Mouse (Mus musculus): ENCODE data around the gene Kars. TPM values are rescaled to one million over a fixed set of nuclear protein-coding genes. Genes with fewer than 3 reads are reported as not detected.
A peak's percentile ranks its signal among the peaks of the same experiment; 100 is the strongest.

The Kars gene
- polyA plus RNA-seq, 1 experiment from 2014 or later = 186 TPM

- Histone ChIP-seq H3K27me3 (ENCODE audit: control insufficient read depth, insufficient read depth, low read length) (no peaks in the 10 kb centered on the region), H3K4me2 (ENCODE audit: low read depth, low read length) (no peak overlapping the region), H3K36me3 (ENCODE audit: control insufficient read depth, insufficient read depth, low read length) (no peaks in the 10 kb centered on the region), H3K27ac (ENCODE audit: low read depth, low read length) (no peak overlapping the region), H3K4me1 (ENCODE audit: control insufficient read depth, insufficient read depth, low read length) (no peaks in the 10 kb centered on the region), H3K9me3 (ENCODE audit: control insufficient read depth, low read length) (no peaks in the 10 kb centered on the region), H3K9ac (replicated peaks; ENCODE audit: low read depth, low read length) (no peak overlapping the region), H3K4me3 (ENCODE audit: low read depth, low read length) (no peak overlapping the region)
- ATAC-seq (ENCODE audit: low read depth) = no peak
- 52% methylated on average over 7 of the region's 7 CpGs for WGBS
These were observed 21.9 kb upstream of the Kars start for GRCm38 (mm10) chr8:112033071-112033470.

- Histone ChIP-seq H3K4me3 (ENCODE audit: low read depth, low read length) (no peak overlapping the region), H3K27me3 (ENCODE audit: control insufficient read depth, insufficient read depth, low read length) (no peaks in the 10 kb centered on the region), H3K4me2 (ENCODE audit: low read depth, low read length) (no peak overlapping the region), H3K9ac (replicated peaks; ENCODE audit: low read depth, low read length) (no peak overlapping the region), H3K36me3 (ENCODE audit: control insufficient read depth, insufficient read depth, low read length) (no peaks in the 10 kb centered on the region), H3K27ac (ENCODE audit: low read depth, low read length) (no peak overlapping the region), H3K9me3 (ENCODE audit: control insufficient read depth, low read length) (no peaks in the 10 kb centered on the region), H3K4me1 (ENCODE audit: control insufficient read depth, insufficient read depth, low read length) (no peaks in the 10 kb centered on the region)
- WGBS = 73% methylated on average over 6 of the region's 6 CpGs
- no peak for ATAC-seq (ENCODE audit: low read depth)
These were observed 19.5 kb upstream of the Kars start for GRCm38 (mm10) chr8:112030663-112031062.

- H3K9ac ChIP-seq (replicated peaks; ENCODE audit: low read depth, low read length) = no peak overlapping the region
These were observed 18.3 kb upstream of the Kars start for GRCm38 (mm10) chr8:112029455-112029854.

GRCm38 (mm10) chr8:112014936-112015335 is 3.8 kb upstream of the Kars start, which contains the start of gene Gm6793:
Gene Gm6793 (minus strand): TSS chr8:112015036.
- WGBS = 96% methylated on average over 11 of the region's 11 CpGs
- H3K4me3 ChIP-seq (ENCODE audit: low read depth, low read length) = no peak within 1 kb of the TSS

More at GRCm38 (mm10) chr8:112029455-112029854, 18.3 kb upstream of the Kars start:
- no peak for ATAC-seq (ENCODE audit: low read depth)
- H3K9me3 ChIP-seq (ENCODE audit: control insufficient read depth, low read length) = no peaks in the 10 kb centered on the region
- no peak overlapping the region for H3K4me3 ChIP-seq (ENCODE audit: low read depth, low read length)
- WGBS = 86% methylated on average over 7 of the region's 7 CpGs
- no peaks in the 10 kb centered on the region for H3K36me3 ChIP-seq (ENCODE audit: control insufficient read depth, insufficient read depth, low read length)
- no peaks in the 10 kb centered on the region for H3K4me1 ChIP-seq (ENCODE audit: control insufficient read depth, insufficient read depth, low read length)
- H3K4me2 ChIP-seq (ENCODE audit: low read depth, low read length) = no peak overlapping the region
- H3K27ac ChIP-seq (ENCODE audit: low read depth, low read length) = no peak overlapping the region
- H3K27me3 ChIP-seq (ENCODE audit: control insufficient read depth, insufficient read depth, low read length) = no peaks in the 10 kb centered on the region

GRCm38 (mm10) chr8:112011816-112012242 is 706 bp upstream of the Kars start:
- Histone ChIP-seq H3K9me3 (ENCODE audit: control insufficient read depth, low read length) (no peaks in the 10 kb centered on the region), H3K27ac (ENCODE audit: low read depth, low read length) (peak overlapping the region; percentile 76), H3K27me3 (ENCODE audit: control insufficient read depth, insufficient read depth, low read length) (no peaks in the 10 kb centered on the region), H3K36me3 (ENCODE audit: control insufficient read depth, insufficient read depth, low read length) (peaks cover 10% of the 10 kb centered on the region), H3K9ac (replicated peaks; ENCODE audit: low read depth, low read length) (peak overlapping the region; percentile 84), H3K4me3 (ENCODE audit: low read depth, low read length) (peak overlapping the region; percentile 94), H3K4me1 (ENCODE audit: control insufficient read depth, insufficient read depth, low read length) (peaks cover 18% of the 10 kb centered on the region), H3K4me2 (ENCODE audit: low read depth, low read length) (peak overlapping the region; percentile 89)
- ATAC-seq (ENCODE audit: low read depth) = peak; percentile 41; the same call in 1 of the 2 replicates
- WGBS = under 1% methylated on average over 39 of the region's 40 CpGs

More at GRCm38 (mm10) chr8:112014936-112015335, 3.8 kb upstream of the Kars start, which contains the start of gene Gm6793:
- no peak within 1 kb of the TSS for H3K4me2 ChIP-seq (ENCODE audit: low read depth, low read length)
- H3K36me3 ChIP-seq (ENCODE audit: control insufficient read depth, insufficient read depth, low read length) = peaks cover 31% of the 10 kb centered on the region
- no peaks in the 10 kb centered on the region for H3K27me3 ChIP-seq (ENCODE audit: control insufficient read depth, insufficient read depth, low read length)
- H3K9ac ChIP-seq (replicated peaks; ENCODE audit: low read depth, low read length) = no peak within 1 kb of the TSS
- ATAC-seq (ENCODE audit: low read depth) = no peak
- no peaks in the 10 kb centered on the region for H3K9me3 ChIP-seq (ENCODE audit: control insufficient read depth, low read length)
- no peak within 1 kb of the TSS for H3K27ac ChIP-seq (ENCODE audit: low read depth, low read length)
- H3K4me1 ChIP-seq (ENCODE audit: control insufficient read depth, insufficient read depth, low read length) = peaks cover 18% of the 10 kb centered on the region

- Histone ChIP-seq H3K9ac (replicated peaks; ENCODE audit: low read depth, low read length) (no peak overlapping the region), H3K9me3 (ENCODE audit: control insufficient read depth, low read length) (no peaks in the 10 kb centered on the region), H3K4me2 (ENCODE audit: low read depth, low read length) (no peak overlapping the region), H3K36me3 (ENCODE audit: control insufficient read depth, insufficient read depth, low read length) (no peaks in the 10 kb centered on the region), H3K27me3 (ENCODE audit: control insufficient read depth, insufficient read depth, low read length) (no peaks in the 10 kb centered on the region), H3K4me1 (ENCODE audit: control insufficient read depth, insufficient read depth, low read length) (peaks cover 18% of the 10 kb centered on the region), H3K4me3 (ENCODE audit: low read depth, low read length) (no peak overlapping the region), H3K27ac (ENCODE audit: low read depth, low read length) (no peak overlapping the region)
- 96% methylated on average over 7 of the region's 7 CpGs for WGBS
- ATAC-seq (ENCODE audit: low read depth) = no peak
These were observed 1.6 kb downstream of the Kars start for GRCm38 (mm10) chr8:112009558-112009957.

GRCm38 (mm10) chr8:112007669-112008068 is 3.5 kb downstream of the Kars start:
- H3K27ac ChIP-seq (ENCODE audit: low read depth, low read length) = no peak overlapping the region
- H3K36me3 ChIP-seq (ENCODE audit: control insufficient read depth, insufficient read depth, low read length) = peaks cover 14% of the 10 kb centered on the region
- H3K27me3 ChIP-seq (ENCODE audit: control insufficient read depth, insufficient read depth, low read length) = no peaks in the 10 kb centered on the region
- H3K9ac ChIP-seq (replicated peaks; ENCODE audit: low read depth, low read length) = no peak overlapping the region
- ATAC-seq (ENCODE audit: low read depth) = no peak
- no peaks in the 10 kb centered on the region for H3K9me3 ChIP-seq (ENCODE audit: control insufficient read depth, low read length)
- no peak overlapping the region for H3K4me2 ChIP-seq (ENCODE audit: low read depth, low read length)
- H3K4me3 ChIP-seq (ENCODE audit: low read depth, low read length) = no peak overlapping the region
- WGBS = 97% methylated on average over 2 of the region's 2 CpGs
- peaks cover 12% of the 10 kb centered on the region for H3K4me1 ChIP-seq (ENCODE audit: control insufficient read depth, insufficient read depth, low read length)

- Histone ChIP-seq H3K4me1 (ENCODE audit: control insufficient read depth, insufficient read depth, low read length) (peaks cover 7% of the 10 kb centered on the region), H3K4me2 (ENCODE audit: low read depth, low read length) (no peak overlapping the region), H3K4me3 (ENCODE audit: low read depth, low read length) (no peak overlapping the region), H3K9me3 (ENCODE audit: control insufficient read depth, low read length) (no peaks in the 10 kb centered on the region), H3K9ac (replicated peaks; ENCODE audit: low read depth, low read length) (no peak overlapping the region), H3K36me3 (ENCODE audit: control insufficient read depth, insufficient read depth, low read length) (peaks cover 34% of the 10 kb centered on the region), H3K27me3 (ENCODE audit: control insufficient read depth, insufficient read depth, low read length) (no peaks in the 10 kb centered on the region), H3K27ac (ENCODE audit: low read depth, low read length) (no peak overlapping the region)
- ATAC-seq (ENCODE audit: low read depth) = no peak
- 97% methylated on average over 6 of the region's 6 CpGs for WGBS
These were observed 5.5 kb downstream of the Kars start for GRCm38 (mm10) chr8:112005601-112006000.

GRCm38 (mm10) chr8:112004754-112005153 is 6.4 kb downstream of the Kars start:
- ATAC-seq (ENCODE audit: low read depth) = no peak
- Histone ChIP-seq H3K4me3 (ENCODE audit: low read depth, low read length) (no peak overlapping the region), H3K36me3 (ENCODE audit: control insufficient read depth, insufficient read depth, low read length) (peaks cover 43% of the 10 kb centered on the region), H3K9ac (replicated peaks; ENCODE audit: low read depth, low read length) (no peak overlapping the region), H3K4me2 (ENCODE audit: low read depth, low read length) (no peak overlapping the region), H3K27ac (ENCODE audit: low read depth, low read length) (no peak overlapping the region), H3K9me3 (ENCODE audit: control insufficient read depth, low read length) (no peaks in the 10 kb centered on the region), H3K27me3 (ENCODE audit: control insufficient read depth, insufficient read depth, low read length) (no peaks in the 10 kb centered on the region), H3K4me1 (ENCODE audit: control insufficient read depth, insufficient read depth, low read length) (no peaks in the 10 kb centered on the region)

Measured in neural tube, embryonic 14.5 days (tissue).